Mouse (Mus musculus) neural tube, embryonic 14.5 days (tissue): ENCODE results near the gene Lpp. TPM values are rescaled to one million over a fixed set of nuclear protein-coding genes. Genes with fewer than 3 reads are reported as not detected.

Experiments
- ATAC-seq: fragments of 200-750 bp; cut with Nextera tagmentation; 2 replicates; pipeline ENCODE4 v1.8.0; 2017; ENCODE audit warnings: low read depth, mild to moderate bottlenecking, moderate TSS enrichment, moderate library complexity
- H3K27ac ChIP-seq: fragments of 300-500 bp; sonication (generic); 2 replicates; pipeline ENCODE4 v1.5.1; 2014; ENCODE audit warnings: low read depth, mild to moderate bottlenecking, control low read depth, low read length, moderate library complexity, mixed read lengths
- H3K27me3 ChIP-seq: fragments of 300-500 bp; sonication (generic); 2 replicates; pipeline ENCODE4 v1.6.1; 2014; ENCODE audit warnings: low read length; ENCODE audit not compliant: control insufficient read depth, insufficient read depth
- H3K36me3 ChIP-seq: fragments of 300-500 bp; sonication (generic); 2 replicates; pipeline ENCODE4 v1.6.1; 2014; ENCODE audit warnings: low read length, mixed read lengths; ENCODE audit not compliant: control insufficient read depth, insufficient read depth
- H3K4me1 ChIP-seq: fragments of 300-500 bp; sonication (generic); 2 replicates; pipeline ENCODE4 v1.6.1; 2014; ENCODE audit warnings: low read length; ENCODE audit not compliant: control insufficient read depth, insufficient read depth
- H3K4me2 ChIP-seq: fragments of 300-500 bp; sonication (generic); 2 replicates; pipeline ENCODE4 v1.6.1; 2014; ENCODE audit warnings: mild to moderate bottlenecking, low read depth, low read length, control low read depth
- H3K4me3 ChIP-seq: fragments of 300-500 bp; sonication (generic); 2 replicates; pipeline ENCODE4 v1.5.1; 2014; ENCODE audit warnings: low read depth, low read length, control low read depth, mixed read lengths
- H3K9ac ChIP-seq: fragments of 300-500 bp; sonication (generic); replicated peaks from 2 replicates; pipeline ENCODE4 v1.6.1; 2014; ENCODE audit warnings: low read depth, mild to moderate bottlenecking, control low read depth, low read length, mixed read lengths
- H3K9me3 ChIP-seq: fragments of 300-500 bp; sonication (generic); 2 replicates; pipeline ENCODE4 v1.6.1; 2016; ENCODE audit warnings: low read length; ENCODE audit not compliant: control insufficient read depth
- WGBS: fragments of 180-500 bp; shearing (Covaris S2); extraction: QIAGEN DNeasy Blood & Tissue Kit; methylation state at CpG from one replicate; pipeline ENCODE4 v1.1.7; 2014; 5-methylcytosine and 5-hydroxymethylcytosine counted together
- polyA plus RNA-seq: library from polyadenylated mRNA; unstranded; fragments of >200 nt; fragmentation: Nextera tagmentation; extraction: Ambion mirVana; gene quantifications from 2 replicates; pipeline ENCODE4 v1.2.1, GENCODE M21; 2014

Gene Lpp
- polyA plus RNA-seq, 1 experiment from 2014 or later: 7.0 TPM

DNA sequence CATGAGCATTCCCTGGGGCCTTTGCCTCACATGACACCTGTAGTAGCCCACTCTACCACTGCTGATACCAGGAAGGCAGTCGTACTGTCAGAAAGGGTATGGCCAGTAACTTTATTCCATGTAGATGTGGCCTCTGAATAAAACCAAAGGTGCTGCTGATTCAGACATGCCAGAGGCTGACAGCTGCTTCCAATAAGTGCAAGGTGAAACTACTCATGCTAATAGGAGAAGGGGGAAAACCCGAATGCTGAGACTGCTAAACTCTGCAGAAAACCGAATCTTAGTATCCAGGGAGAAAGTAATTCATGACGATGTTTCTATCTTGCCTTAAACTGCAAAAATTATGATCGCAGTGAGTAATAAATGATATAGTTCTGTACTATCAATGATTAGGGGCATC, 468.1 kb downstream of the Lpp start:
- ATAC-seq: no peak
- Histone ChIP-seq H3K9me3 (no peaks in the 10 kb centered on the region), H3K27ac (no peak overlapping the region), H3K9ac (no peak overlapping the region), H3K4me2 (no peak overlapping the region), H3K27me3 (no peaks in the 10 kb centered on the region), H3K4me1 (no peaks in the 10 kb centered on the region), H3K36me3 (no peaks in the 10 kb centered on the region), H3K4me3 (no peak overlapping the region)
- 89% methylated on average over 5 of the region's 5 CpGs for WGBS

DNA sequence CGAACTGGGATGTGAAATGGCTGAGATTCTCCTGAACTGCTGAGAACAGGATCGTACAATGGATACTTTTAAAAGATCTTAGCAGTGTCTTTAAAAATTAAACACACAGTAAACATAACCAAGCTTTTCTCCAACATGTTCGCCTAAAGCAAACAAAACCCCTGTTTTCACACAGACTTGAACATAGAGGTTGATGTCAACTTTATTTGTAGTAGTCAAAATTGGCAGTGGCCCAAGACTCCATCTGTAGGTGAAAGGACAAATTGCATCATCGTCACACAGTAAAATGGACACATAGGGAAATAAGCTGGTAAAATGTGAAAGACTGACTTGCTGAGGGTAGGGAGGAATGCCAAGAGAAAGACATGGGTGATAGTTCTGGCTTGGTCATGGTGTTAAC, 480.9 kb downstream of the Lpp start:
- no peak overlapping the region for H3K27ac ChIP-seq
- no peak overlapping the region for H3K4me2 ChIP-seq
- H3K4me1 ChIP-seq: no peaks in the 10 kb centered on the region
- H3K27me3 ChIP-seq: no peaks in the 10 kb centered on the region
- H3K9me3 ChIP-seq: 0 out of 2 replicates have a peak, but pooled peaks cover 2% of the 10 kb centered on the region
- no peak overlapping the region for H3K9ac ChIP-seq
- H3K36me3 ChIP-seq: no peaks in the 10 kb centered on the region
- WGBS: 67% methylated on average over 4 of the region's 4 CpGs
- no peak for ATAC-seq
- H3K4me3 ChIP-seq: no peak overlapping the region

DNA sequence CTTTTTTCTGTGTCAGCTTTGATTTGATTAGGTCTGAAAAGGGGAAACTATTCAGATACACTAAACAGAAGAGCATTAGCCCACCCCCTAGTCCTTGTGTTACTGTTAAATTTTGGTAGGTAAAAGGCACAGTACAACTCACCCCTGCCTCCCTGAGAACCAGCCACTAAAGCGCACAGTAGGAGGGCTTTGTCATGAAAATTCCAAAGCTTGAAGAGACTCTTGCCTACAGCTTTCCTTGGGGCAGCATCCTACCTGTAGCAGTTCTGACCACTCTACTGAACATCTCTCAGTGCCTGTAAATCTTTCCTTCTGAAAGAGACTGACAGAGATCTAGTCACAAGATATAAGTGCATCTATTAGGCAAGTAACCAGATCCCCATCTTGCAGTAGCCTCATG, 482.4 kb downstream of the Lpp start:
- Histone ChIP-seq H3K36me3 (no peaks in the 10 kb centered on the region), H3K9ac (no peak overlapping the region), H3K27me3 (no peaks in the 10 kb centered on the region), H3K27ac (no peak overlapping the region), H3K4me3 (no peak overlapping the region), H3K9me3 (0 out of 2 replicates have a peak, but pooled peaks cover 2% of the 10 kb centered on the region), H3K4me1 (0 out of 2 replicates have a peak, but pooled peaks cover 2% of the 10 kb centered on the region), H3K4me2 (no peak overlapping the region)
- WGBS: 33% methylated on average over 1 of the region's 1 CpGs
- no peak for ATAC-seq

DNA sequence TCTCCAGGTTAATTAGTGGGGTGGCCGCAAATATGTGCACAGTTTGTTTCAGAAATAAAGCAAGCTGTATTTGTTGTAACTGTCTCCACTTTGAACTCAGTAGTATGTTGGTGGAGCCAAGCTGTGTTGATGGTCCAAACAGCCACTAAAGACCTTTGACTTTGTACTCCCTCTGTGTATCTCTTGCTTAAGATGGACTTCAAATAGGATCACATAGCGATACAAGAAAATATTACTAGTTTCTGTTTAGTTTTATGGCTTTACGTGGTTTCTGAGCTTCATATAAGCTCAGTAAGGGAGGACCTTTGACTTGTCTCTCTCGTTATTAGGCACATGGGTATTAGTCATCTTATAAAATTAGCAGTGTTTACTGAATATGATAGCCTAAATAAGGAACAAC, 485.7 kb downstream of the Lpp start:
- Histone ChIP-seq H3K4me1 (0 out of 2 replicates have a peak, but pooled peaks cover 4% of the 10 kb centered on the region), H3K4me3 (no peak overlapping the region), H3K36me3 (no peaks in the 10 kb centered on the region), H3K9me3 (no peaks in the 10 kb centered on the region), H3K27ac (no peak overlapping the region), H3K4me2 (no peak overlapping the region), H3K9ac (no peak overlapping the region), H3K27me3 (no peaks in the 10 kb centered on the region)
- no peak for ATAC-seq
- 87% methylated on average over 4 of the region's 4 CpGs for WGBS

DNA sequence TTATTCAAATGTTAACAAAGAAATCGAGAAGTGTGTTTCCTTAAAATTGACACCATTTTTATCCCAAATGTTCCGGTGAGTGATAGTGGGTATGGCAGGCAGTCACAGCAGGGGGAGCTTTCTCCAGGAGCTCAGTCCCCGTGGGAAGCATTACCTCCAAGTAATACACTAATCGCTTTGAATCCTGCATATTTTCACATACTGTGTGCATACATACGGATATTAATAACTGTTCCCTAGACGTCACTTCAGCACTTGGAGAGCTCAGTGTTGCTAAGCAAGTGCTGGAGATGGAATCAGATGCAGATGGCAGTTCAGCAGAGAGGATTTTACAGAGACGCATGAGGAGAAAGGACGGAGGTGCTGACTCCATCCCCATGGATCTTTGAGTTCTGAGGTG, 487.4 kb downstream of the Lpp start:
- Histone ChIP-seq H3K27me3 (no peaks in the 10 kb centered on the region), H3K36me3 (no peaks in the 10 kb centered on the region), H3K4me2 (no peak overlapping the region), H3K27ac (no peak overlapping the region), H3K4me1 (0 out of 2 replicates have a peak, but pooled peaks cover 4% of the 10 kb centered on the region), H3K4me3 (no peak overlapping the region), H3K9me3 (no peaks in the 10 kb centered on the region), H3K9ac (no peak overlapping the region)
- ATAC-seq: no peak
- 37% methylated on average over 8 of the region's 8 CpGs for WGBS

DNA sequence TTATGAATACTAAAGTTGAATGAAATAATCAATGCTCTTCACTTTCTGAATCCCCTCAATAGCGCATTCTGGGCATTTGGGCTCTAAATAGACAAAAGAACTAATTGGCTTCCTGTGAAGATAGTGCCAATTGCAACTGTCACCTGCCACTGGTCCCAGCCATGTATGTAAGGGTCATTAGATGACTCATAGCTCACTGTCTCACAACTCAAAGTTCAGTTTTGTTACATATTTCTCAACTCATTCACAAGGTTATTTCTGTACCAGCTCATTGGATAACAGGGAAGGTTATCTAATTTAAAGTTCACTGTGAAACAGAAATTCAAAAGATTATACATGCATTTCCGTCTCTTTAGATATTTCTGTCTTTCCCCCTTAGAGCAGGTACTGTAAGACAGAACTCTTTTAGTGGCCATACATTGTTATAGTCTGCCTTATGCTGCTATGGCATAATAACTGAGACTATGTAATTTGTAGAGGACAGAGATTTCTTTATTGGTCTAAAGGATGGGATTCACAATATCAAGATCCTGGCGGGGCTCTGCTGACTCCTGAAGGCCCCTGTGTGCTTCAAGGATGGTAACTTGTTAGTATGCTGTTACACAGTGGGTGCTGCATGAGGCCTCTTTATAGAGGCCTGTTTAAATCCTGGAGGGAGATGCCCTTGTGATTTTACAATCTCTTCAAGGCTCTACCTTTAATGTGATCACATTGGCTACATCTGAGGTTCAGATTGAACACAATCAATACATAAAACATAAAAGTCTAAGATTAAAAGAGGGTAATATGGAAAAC, 488.9 kb downstream of the Lpp start:
- H3K4me2 ChIP-seq: no peak overlapping the region
- 0 out of 2 replicates have a peak, but pooled peaks cover 4% of the 10 kb centered on the region for H3K4me1 ChIP-seq
- no peaks in the 10 kb centered on the region for H3K27me3 ChIP-seq
- H3K9ac ChIP-seq: no peak overlapping the region
- H3K27ac ChIP-seq: no peak overlapping the region
- ATAC-seq: no peak
- 82% methylated on average over 3 of the region's 3 CpGs for WGBS
- no peaks in the 10 kb centered on the region for H3K36me3 ChIP-seq
- H3K9me3 ChIP-seq: no peaks in the 10 kb centered on the region
- H3K4me3 ChIP-seq: no peak overlapping the region

DNA sequence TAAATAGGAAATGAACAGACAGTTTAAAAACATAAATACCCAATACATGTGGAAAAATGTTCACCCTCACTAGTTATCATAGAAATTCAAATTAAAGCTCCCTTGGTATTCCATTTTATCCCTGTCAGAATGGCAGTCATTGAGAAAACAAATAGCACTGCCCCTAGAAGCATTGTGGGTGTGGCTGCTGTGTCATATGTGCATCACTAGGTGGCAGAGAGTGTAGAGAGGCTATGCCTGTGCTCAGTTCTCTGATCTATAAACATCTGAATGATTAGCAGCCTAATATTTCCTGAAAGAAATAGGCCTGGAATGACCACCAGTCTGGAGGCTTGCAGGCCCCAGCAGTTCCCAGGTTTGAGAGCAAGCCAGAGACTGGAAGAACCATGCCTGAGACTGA, 490.7 kb downstream of the Lpp start:
- no peak for ATAC-seq
- no peak overlapping the region for H3K4me3 ChIP-seq
- H3K4me1 ChIP-seq: 0 out of 2 replicates have a peak, but pooled peaks cover 4% of the 10 kb centered on the region
- no peak overlapping the region for H3K9ac ChIP-seq
- H3K27ac ChIP-seq: no peak overlapping the region
- H3K36me3 ChIP-seq: no peaks in the 10 kb centered on the region
- no peaks in the 10 kb centered on the region for H3K27me3 ChIP-seq
- H3K9me3 ChIP-seq: no peaks in the 10 kb centered on the region
- H3K4me2 ChIP-seq: no peak overlapping the region

DNA sequence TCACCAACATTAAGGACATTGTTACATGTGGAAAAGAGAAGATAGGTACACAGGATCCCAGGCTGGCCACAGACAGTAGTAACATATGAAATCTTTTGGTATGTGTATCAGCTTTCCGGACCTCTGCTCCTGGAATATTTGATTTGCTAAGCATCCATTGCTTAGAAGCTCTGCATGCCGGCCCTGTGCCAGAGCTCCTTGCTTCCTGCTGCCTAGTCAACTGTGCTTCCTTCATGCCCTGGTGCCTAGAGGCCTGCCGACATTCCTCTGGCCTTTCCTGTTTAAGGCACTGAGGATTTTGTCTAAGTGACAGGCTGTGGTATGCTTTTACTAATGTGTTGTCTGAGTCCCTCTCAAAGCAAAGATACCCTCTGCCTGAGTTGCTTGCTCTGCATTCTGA, 493.0 kb downstream of the Lpp start:
- Histone ChIP-seq H3K4me2 (no peak overlapping the region), H3K36me3 (no peaks in the 10 kb centered on the region), H3K9me3 (no peaks in the 10 kb centered on the region), H3K27me3 (no peaks in the 10 kb centered on the region), H3K4me1 (no peaks in the 10 kb centered on the region), H3K4me3 (no peak overlapping the region), H3K9ac (no peak overlapping the region), H3K27ac (no peak overlapping the region)
- ATAC-seq: no peak
- WGBS: 63% methylated on average over 3 of the region's 3 CpGs

DNA sequence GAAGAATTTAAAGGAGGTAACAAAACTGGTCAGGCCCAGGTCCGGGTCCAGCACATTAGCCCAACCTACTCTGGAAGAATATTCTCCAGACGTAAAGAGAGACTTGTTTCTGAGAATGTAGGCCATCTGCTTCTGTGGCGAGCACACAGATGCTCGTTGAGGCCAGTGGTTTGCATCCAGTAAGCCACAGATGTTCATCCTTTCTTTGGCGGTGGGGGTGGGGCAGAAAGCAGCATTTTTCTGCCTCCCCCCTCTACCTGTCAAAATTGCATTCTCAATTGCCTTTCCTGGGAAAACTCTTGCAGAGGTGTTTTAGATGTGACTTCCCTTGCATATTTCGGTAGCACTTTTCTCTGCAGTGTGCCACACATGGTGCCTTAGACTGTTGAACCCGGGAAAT, 493.6 kb downstream of the Lpp start:
- Histone ChIP-seq H3K9me3 (no peaks in the 10 kb centered on the region), H3K27me3 (no peaks in the 10 kb centered on the region), H3K4me2 (no peak overlapping the region), H3K4me1 (no peaks in the 10 kb centered on the region), H3K36me3 (no peaks in the 10 kb centered on the region), H3K4me3 (no peak overlapping the region), H3K27ac (no peak overlapping the region), H3K9ac (no peak overlapping the region)
- WGBS: 68% methylated on average over 7 of the region's 7 CpGs
- no peak for ATAC-seq
